Mouse (Mus musculus): ENCODE measurements around the gene Sergef. TPM values are rescaled to one million over a fixed set of nuclear protein-coding genes. Genes with fewer than 3 reads are reported as not detected.

Gene Sergef
- total and polyA plus RNA-seq, 2 experiments = 4.9 to 7.5 TPM

DNA sequence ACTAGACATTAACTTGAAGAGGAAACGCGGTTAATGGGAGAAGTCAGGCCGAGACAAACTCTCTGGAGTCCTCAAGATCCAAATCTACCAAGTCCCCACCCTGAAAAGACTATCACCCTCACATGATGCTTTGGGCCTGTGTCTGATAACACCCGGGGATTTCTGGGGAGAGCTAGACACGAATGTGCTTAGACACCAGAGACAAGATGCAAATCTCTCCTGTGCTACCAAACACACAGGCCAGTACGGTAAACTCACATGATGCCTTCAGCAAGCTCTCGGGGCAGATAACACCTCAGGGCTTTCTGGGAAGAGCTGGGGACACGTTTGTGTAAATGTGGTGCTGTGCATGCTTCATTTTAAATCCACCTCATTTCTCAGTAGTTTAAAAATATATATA, 36.3 kb upstream of the Sergef start:
- Histone ChIP-seq H3K27ac (replicated peaks; ENCODE audit: insufficient read depth, low read depth, low read length) (no peak overlapping the region), H3K79me2 (ENCODE audit: control insufficient read depth, insufficient read depth, low read length) (no peaks in the 10 kb centered on the region), H3K27me3 (ENCODE audit: control insufficient read depth, insufficient read depth, low read length) (no peaks in the 10 kb centered on the region), H3K36me3 (ENCODE audit: control insufficient read depth, insufficient read depth, low read length) (no peaks in the 10 kb centered on the region), H3K4me3 (ENCODE audit: insufficient read depth, low read depth, low read length) (no peak overlapping the region), H3K4me1 (ENCODE audit: control insufficient read depth, insufficient read depth, low read length) (no peaks in the 10 kb centered on the region), H3K9ac (ENCODE audit: low read depth, low read length) (no peak overlapping the region)
- DNase-seq (ENCODE audit: extremely low read depth, low read depth, low spot score) = no peak
- WGBS = 88% methylated on average over 8 of the region's 8 CpGs
- TF ChIP-seq CTCF (IDR thresholded peaks at IDR 0.05; ENCODE audit: low read depth, low read length) (no peak), POLR2A (IDR thresholded peaks at IDR 0.05; ENCODE audit: extremely low read depth, insufficient read depth, low read length) (no peak)

DNA sequence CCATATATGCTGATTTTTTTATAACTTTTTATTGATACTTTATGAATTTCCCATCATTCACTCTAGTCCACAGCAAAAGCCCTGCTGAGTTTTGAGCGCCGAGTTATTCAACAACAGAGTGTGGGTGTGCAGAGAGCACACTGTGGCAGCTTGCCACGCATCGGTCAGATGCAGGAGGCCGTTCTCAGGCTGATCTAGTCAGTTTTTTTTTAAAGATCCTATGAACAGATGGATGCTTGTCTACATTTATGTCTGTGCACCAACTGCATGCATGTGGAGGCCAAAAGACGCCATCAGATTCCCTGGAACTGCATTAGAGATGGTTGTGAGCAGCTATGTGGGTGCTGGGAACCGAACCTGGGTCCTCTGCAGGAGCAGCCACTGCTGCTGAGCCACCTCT, 35.5 kb upstream of the Sergef start:
- Histone ChIP-seq H3K79me2 (ENCODE audit: control insufficient read depth, insufficient read depth, low read length) (no peaks in the 10 kb centered on the region), H3K4me3 (ENCODE audit: insufficient read depth, low read depth, low read length) (no peak overlapping the region), H3K9ac (ENCODE audit: low read depth, low read length) (no peak overlapping the region), H3K27ac (replicated peaks; ENCODE audit: insufficient read depth, low read depth, low read length) (no peak overlapping the region), H3K36me3 (ENCODE audit: control insufficient read depth, insufficient read depth, low read length) (no peaks in the 10 kb centered on the region), H3K4me1 (ENCODE audit: control insufficient read depth, insufficient read depth, low read length) (no peaks in the 10 kb centered on the region), H3K27me3 (ENCODE audit: control insufficient read depth, insufficient read depth, low read length) (no peaks in the 10 kb centered on the region)
- TF ChIP-seq POLR2A (IDR thresholded peaks at IDR 0.05; ENCODE audit: extremely low read depth, insufficient read depth, low read length) = no peak
- no peak for TF ChIP-seq CTCF (IDR thresholded peaks at IDR 0.05; ENCODE audit: low read depth, low read length)
- 91% methylated on average over 7 of the region's 7 CpGs for WGBS
- DNase-seq (ENCODE audit: extremely low read depth, low read depth, low spot score) = no peak

DNA sequence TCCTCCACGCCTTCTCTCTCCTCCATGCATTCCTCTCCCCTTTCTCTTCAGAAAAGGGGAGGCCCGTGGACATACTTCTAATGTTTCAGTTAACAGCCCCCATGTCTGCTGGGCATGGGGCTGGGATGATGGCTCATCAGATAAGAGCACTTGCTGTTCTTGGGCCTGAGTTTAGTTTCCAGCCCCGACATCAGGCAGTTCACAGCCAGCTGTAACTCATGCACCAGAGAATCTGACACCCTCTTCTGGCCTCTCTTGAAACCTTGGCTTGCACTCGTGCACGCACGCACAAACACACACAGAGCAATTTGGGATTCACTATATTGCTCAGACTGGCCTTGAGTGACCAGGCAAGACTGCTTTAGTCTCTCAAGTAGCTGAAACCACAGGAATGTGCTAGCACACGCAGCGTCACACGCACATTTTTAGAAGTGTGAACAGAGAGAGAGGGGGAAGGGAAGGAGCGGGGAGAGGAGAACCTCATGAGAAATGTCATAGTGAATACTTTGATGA, 32.6 kb upstream of the Sergef start, which contains the start of gene Tph1:
Gene Tph1, minus strand, starts transcription at position 378 of the 513 bp plus-strand sequence.
- Histone ChIP-seq H3K27me3 (ENCODE audit: control insufficient read depth, insufficient read depth, low read length) (peaks cover under 1% of the 10 kb centered on the region; the same call in 1 of the 2 replicates), H3K4me1 (ENCODE audit: control insufficient read depth, insufficient read depth, low read length) (no peaks in the 10 kb centered on the region), H3K9ac (ENCODE audit: low read depth, low read length) (no peak within 1 kb of the TSS), H3K4me3 (ENCODE audit: insufficient read depth, low read depth, low read length) (no peak within 1 kb of the TSS), H3K27ac (replicated peaks; ENCODE audit: insufficient read depth, low read depth, low read length) (no peak within 1 kb of the TSS), H3K36me3 (ENCODE audit: control insufficient read depth, insufficient read depth, low read length) (no peaks in the 10 kb centered on the region), H3K79me2 (ENCODE audit: control insufficient read depth, insufficient read depth, low read length) (no peaks in the 10 kb centered on the region)
- 60% methylated on average over 10 of the region's 10 CpGs for WGBS
- no peak for DNase-seq (ENCODE audit: extremely low read depth, low read depth, low spot score)
- TF ChIP-seq CTCF (IDR thresholded peaks at IDR 0.05; ENCODE audit: low read depth, low read length) (no peak), POLR2A (IDR thresholded peaks at IDR 0.05; ENCODE audit: extremely low read depth, insufficient read depth, low read length) (no peak)

DNA sequence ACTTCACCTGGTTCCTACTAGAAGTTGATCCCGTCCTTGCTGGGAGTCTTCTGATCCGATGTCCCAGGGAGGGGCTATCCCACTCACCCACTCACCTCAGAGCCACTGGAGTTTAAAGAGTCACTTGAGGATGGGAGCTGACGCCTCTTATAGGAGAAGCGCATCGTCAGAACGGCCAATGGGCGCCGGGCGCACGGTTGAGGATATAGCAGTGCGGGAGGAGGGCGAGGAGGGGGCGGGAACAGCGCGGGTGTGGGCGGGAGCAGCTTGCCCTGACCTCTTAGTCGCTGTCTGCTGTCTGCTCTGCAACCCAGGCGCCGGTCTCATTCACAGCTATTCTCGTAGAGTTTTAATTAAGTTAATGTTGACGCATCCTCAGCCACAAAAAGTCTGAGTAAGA, 27.6 kb upstream of the Sergef start:
- Histone ChIP-seq H3K27ac (replicated peaks; ENCODE audit: insufficient read depth, low read depth, low read length) (no peak overlapping the region), H3K27me3 (ENCODE audit: control insufficient read depth, insufficient read depth, low read length) (peaks cover 3% of the 10 kb centered on the region; the same call in 1 of the 2 replicates), H3K9ac (ENCODE audit: low read depth, low read length) (no peak overlapping the region), H3K4me1 (ENCODE audit: control insufficient read depth, insufficient read depth, low read length) (no peaks in the 10 kb centered on the region), H3K36me3 (ENCODE audit: control insufficient read depth, insufficient read depth, low read length) (no peaks in the 10 kb centered on the region), H3K4me3 (ENCODE audit: insufficient read depth, low read depth, low read length) (no peak overlapping the region), H3K79me2 (ENCODE audit: control insufficient read depth, insufficient read depth, low read length) (no peaks in the 10 kb centered on the region)
- DNase-seq (ENCODE audit: extremely low read depth, low read depth, low spot score) = no peak
- WGBS = 3% methylated on average over 21 of the region's 21 CpGs
- TF ChIP-seq CTCF (IDR thresholded peaks at IDR 0.05; ENCODE audit: low read depth, low read length) = no peak
- no peak for TF ChIP-seq POLR2A (IDR thresholded peaks at IDR 0.05; ENCODE audit: extremely low read depth, insufficient read depth, low read length)

DNA sequence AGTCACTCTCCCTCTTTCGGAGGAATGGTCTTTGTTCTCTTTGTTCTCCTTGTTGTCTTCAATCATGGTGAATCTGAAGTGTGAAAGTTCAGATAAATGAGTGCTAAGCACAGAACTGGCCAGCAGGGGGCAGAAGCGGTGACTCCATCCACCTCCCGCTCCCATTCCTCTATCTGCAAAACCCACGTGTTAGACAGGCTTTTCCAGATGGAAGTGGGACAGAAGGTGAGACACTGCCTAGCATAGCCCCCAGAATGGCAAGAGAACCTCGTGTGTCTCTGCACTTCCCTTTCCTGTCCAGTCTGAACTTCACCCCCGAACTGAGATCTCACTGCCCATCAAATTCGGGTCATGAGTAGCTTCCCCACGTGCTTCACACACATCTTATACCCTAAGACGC, 25.6 kb upstream of the Sergef start:
- Histone ChIP-seq H3K9ac (ENCODE audit: low read depth, low read length) (no peak overlapping the region), H3K27ac (replicated peaks; ENCODE audit: insufficient read depth, low read depth, low read length) (no peak overlapping the region), H3K4me3 (ENCODE audit: insufficient read depth, low read depth, low read length) (no peak overlapping the region), H3K36me3 (ENCODE audit: control insufficient read depth, insufficient read depth, low read length) (no peaks in the 10 kb centered on the region), H3K4me1 (ENCODE audit: control insufficient read depth, insufficient read depth, low read length) (no peaks in the 10 kb centered on the region), H3K27me3 (ENCODE audit: control insufficient read depth, insufficient read depth, low read length) (peaks cover 3% of the 10 kb centered on the region; the same call in 1 of the 2 replicates), H3K79me2 (ENCODE audit: control insufficient read depth, insufficient read depth, low read length) (no peaks in the 10 kb centered on the region)
- TF ChIP-seq CTCF (IDR thresholded peaks at IDR 0.05; ENCODE audit: low read depth, low read length) (peak; percentile 75), POLR2A (IDR thresholded peaks at IDR 0.05; ENCODE audit: extremely low read depth, insufficient read depth, low read length) (no peak)
- no peak for DNase-seq (ENCODE audit: extremely low read depth, low read depth, low spot score)
- WGBS = 38% methylated on average over 9 of the region's 9 CpGs

DNA sequence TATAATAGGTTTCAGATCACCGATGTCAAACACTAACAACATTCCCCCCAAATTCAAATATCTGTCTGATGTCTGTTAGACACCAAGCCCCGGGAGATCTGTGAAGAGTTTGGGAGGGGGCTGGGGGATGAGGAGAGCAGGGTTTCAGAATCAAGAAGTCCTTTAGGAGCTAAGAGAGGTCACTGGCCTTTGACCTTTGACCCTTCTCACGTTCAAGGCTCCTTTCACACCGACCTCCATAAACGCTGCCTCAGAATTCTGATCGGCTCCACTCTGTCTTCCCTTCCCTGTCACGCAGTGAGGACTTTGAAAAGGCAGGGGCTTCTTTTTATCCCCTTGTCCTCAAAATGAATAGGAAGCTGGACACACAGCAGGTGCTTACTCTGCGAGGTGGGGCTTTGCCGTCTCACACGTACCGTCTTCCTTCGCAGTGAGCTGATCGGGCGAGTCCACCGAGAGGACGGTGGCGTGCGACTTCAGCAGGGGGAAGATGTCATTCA, 22.0 kb upstream of the Sergef start:
- Histone ChIP-seq H3K4me1 (ENCODE audit: control insufficient read depth, insufficient read depth, low read length) (no peaks in the 10 kb centered on the region), H3K9ac (ENCODE audit: low read depth, low read length) (no peak overlapping the region), H3K36me3 (ENCODE audit: control insufficient read depth, insufficient read depth, low read length) (no peaks in the 10 kb centered on the region), H3K79me2 (ENCODE audit: control insufficient read depth, insufficient read depth, low read length) (no peaks in the 10 kb centered on the region), H3K4me3 (ENCODE audit: insufficient read depth, low read depth, low read length) (no peak overlapping the region), H3K27ac (replicated peaks; ENCODE audit: insufficient read depth, low read depth, low read length) (no peak overlapping the region), H3K27me3 (ENCODE audit: control insufficient read depth, insufficient read depth, low read length) (no peaks in the 10 kb centered on the region)
- no peak for TF ChIP-seq POLR2A (IDR thresholded peaks at IDR 0.05; ENCODE audit: extremely low read depth, insufficient read depth, low read length)
- TF ChIP-seq CTCF (IDR thresholded peaks at IDR 0.05; ENCODE audit: low read depth, low read length) = no peak
- 62% methylated on average over 18 of the region's 18 CpGs for WGBS
- DNase-seq (ENCODE audit: extremely low read depth, low read depth, low spot score) = no peak

Data from liver, adult 2 months (tissue).